Mouse (Mus musculus) heart, postnatal 0 days (tissue): ENCODE measurements around the gene BC028528.

Experiments used
- CTCF ChIP-seq: IDR thresholded peaks from 2 replicates; pipeline ENCODE4 v1.5.1; 2016; ENCODE audit warnings: antibody characterized with exemption, control low read depth, low read depth
- EP300 ChIP-seq: IDR thresholded peaks from 2 replicates; pipeline ENCODE4 v1.6.1; 2016; ENCODE audit warnings: antibody characterized with exemption, low read depth

DNA sequence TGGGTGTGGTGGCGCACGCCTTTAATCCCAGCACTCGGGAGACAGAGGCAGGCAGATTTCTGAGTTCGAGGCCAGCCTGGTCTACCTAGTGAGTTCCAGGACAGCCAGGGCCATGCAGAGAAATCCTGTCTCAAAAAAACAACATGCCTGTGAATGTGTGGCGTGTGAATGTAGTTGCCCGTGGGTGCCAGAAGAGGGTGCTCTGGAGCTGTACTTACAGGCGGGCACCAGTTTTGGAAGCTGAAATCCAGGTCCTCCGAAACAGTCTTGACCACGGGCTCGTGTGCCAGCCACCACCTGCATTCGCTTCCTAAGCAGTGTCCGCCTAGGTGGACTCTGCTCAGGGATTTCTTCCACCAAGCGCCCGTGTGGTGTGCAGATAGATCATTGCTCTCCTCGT is 47.0 kb upstream of the BC028528 start:
- TF ChIP-seq CTCF (peak; percentile 43), EP300 (no peak)
